Mouse (Mus musculus): ENCODE data around the gene Cnot11. TPM values are rescaled to one million over a fixed set of nuclear protein-coding genes. Genes with fewer than 3 reads are reported as not detected.

Gene Cnot11
- total RNA-seq, 4 experiments from 2014 or later = 20.6 to 25.8 (median 22.9) TPM

- DNase-seq = peak; percentile 96
Measured at GRCm38 (mm10) chr1:39535515-39536311, 921 bp downstream of the Cnot11 start.

DNA sequence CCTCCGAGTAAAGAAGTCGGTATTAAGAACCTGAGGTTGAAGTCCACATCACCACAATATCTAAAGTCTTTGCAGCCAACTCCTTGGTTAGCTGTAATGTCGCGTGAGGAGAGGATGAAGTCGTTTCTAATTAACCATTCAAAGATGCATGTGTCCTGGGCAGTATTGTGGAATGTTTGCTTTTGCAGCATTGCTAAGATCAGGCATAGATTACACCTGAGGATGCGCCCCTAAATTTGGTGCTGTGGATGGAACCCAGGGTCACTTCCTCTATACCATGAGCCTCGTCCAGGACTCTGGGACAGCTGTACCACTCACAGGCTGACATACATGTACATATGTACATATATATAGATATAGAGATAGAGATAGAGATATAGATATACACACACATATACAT is 1.9 kb downstream of the Cnot11 start:
- DNase-seq = no peak

GRCm38 (mm10) chr1:39537631-39538380 is 3.0 kb downstream of the Cnot11 start:
- peak; percentile 19 for DNase-seq

DNA sequence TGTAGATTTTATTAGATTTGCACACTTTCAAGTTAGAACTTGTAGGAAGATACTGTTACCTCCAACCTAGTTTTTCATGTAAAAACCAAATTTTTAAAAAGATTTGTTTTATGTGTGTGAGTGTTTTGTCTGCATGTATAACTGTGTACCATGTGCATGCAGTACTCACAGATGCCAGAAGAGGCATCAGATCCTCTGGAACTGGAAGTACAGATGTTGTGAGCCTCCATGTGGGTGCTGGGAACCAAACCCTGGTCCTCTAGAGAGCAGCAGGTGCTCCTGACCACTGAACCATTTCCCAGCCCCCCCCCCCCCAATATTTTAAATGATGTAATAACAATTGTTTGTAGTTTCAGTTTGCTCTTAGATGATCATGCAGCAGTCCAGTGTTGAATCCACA is 5.8 kb downstream of the Cnot11 start:
- DNase-seq = no peak

DNA sequence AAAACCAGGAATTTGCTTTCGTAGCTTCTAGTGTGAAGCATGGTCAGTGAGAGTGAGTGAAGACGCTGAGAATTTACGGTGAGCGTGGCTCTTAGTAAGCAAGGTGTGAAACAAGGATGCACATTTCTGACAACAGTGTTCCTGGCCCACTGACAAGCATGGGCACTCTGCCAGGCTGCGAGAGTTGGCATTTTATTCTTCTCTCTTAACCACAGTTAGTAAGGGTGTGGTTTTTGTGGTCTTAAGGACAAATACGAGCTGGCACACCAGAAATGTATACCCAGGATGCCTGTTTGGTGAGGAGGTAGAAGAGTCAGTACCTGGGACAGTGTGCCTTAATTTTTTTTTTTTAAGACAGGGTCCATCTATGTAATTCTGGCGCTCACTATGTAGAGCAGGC is 10.8 kb downstream of the Cnot11 start:
- no peak for DNase-seq

DNA sequence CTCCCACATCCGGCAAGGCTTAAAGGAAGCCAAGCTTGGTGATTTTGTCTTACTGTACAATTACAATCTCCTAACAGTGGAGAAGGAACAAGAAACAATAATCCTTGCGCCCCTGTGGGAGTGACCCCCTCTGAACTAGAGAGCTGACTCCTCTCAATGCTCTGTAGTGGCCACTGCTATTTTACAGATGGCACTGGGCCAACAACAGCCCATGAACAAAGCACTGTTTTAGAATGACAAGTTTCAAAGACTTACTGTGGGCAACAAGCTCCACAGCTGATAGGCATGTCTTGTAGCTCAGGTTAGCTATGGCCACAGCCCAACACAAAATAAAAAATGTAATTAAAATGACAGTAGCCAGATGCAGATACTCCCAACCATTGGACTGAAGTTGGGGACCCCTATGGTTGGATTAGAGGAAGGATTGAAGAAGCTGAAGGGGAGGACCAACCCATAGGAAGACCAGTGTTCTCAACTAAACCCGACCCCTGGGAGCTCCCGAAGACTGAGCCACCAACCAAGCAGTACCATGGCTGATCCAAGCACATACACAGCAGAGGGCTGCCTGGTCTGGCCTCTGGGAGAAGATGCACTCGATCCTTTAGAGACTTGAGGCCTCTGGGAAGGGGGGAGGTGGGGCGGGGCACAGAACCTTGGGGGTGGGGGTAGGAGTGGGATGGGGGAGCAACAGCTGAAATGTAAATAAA is 11.5 kb downstream of the Cnot11 start:
- no peak for DNase-seq

DNA sequence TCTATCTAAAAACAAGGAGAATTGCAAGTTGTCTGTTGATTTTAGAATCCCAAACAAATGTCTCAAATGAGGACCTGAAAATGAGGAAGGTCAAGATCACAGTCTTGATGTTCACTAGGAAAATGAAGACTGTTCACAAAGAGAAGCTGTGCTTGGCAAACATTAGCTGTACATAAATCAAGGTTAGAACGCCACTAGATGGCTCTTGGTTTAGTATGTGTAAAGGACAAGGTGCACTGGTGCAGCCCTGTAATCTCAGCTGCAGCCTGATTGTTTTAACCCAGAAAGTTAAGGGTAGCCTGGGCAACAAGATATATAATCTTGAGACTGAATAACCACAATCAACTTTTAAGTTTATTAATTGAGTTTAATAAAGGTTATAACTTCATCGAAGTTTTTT is 12.4 kb downstream of the Cnot11 start:
- no peak for DNase-seq

- DNase-seq = no peak
Measured at GRCm38 (mm10) chr1:39549831-39550230, 15.0 kb downstream of the Cnot11 start.

GRCm38 (mm10) chr1:39555556-39556415 is 21.0 kb downstream of the Cnot11 start:
- no peak for DNase-seq

DNA sequence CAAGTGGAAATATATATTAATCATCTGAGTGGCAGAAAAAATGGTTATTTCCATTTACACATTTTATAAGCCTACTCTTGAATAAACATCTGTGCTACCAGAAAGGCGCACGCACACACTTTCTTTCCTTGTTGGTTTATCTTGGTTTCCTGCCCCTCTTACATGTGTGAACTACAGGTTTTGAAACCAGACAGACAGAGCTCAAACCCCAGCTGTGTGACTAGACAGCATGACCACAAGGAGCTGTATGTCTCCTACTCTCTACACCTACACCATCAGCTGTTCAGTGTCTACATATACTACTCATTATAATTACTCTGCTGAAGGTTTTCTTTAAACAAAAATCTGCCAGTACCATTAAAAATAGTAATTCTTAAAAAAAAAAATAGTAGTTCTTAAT is 24.2 kb downstream of the Cnot11 start:
- DNase-seq = no peak

- no peak for DNase-seq
Measured at GRCm38 (mm10) chr1:39561920-39562319, 27.1 kb downstream of the Cnot11 start.

DNA sequence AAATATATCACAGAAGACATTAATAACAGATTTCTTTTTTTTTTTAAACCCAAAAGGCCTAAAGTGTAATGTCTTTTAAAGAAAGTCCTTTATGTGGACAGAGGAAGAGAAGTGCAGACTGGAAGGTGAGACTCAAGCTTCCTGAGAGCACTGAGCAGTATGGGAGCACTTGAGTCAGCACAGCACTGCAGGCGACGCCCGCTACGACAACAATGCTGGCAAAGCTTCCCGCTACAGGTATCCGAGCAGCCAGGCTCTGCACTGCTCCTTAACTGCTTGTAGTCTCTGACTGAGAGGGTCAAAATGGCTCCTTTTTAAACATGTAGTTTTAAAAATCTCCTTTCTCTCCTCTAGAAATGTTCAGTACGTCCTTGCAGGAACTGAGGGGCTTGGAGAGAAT is 28.4 kb downstream of the Cnot11 start:
- no peak for DNase-seq

DNA sequence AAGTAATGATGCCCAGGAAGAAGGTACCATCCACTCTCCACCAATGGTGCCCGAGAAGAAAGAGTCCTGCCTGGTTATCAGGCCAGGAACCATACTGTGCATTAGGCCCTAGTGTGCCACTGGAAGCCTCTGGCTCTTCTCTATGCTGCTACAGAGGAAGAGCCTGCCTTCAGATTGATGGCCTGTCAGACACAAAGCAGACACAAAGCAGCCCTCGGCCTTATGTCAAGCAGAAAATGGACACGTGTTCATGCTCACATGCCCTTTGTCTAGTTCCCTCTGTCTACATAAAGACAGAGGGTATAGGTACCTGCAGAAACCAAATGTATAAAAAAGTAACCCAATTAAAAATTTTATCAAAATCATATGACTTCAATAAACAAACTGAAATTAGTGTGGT is 29.8 kb downstream of the Cnot11 start:
- DNase-seq = no peak

GRCm38 (mm10) chr1:39568079-39568478 is 33.3 kb downstream of the Cnot11 start:
- DNase-seq = no peak

GRCm38 (mm10) chr1:39571653-39572052 is 36.9 kb downstream of the Cnot11 start:
- no peak for DNase-seq

GRCm38 (mm10) chr1:39573890-39574289 is 39.1 kb downstream of the Cnot11 start:
- no peak for DNase-seq

DNA sequence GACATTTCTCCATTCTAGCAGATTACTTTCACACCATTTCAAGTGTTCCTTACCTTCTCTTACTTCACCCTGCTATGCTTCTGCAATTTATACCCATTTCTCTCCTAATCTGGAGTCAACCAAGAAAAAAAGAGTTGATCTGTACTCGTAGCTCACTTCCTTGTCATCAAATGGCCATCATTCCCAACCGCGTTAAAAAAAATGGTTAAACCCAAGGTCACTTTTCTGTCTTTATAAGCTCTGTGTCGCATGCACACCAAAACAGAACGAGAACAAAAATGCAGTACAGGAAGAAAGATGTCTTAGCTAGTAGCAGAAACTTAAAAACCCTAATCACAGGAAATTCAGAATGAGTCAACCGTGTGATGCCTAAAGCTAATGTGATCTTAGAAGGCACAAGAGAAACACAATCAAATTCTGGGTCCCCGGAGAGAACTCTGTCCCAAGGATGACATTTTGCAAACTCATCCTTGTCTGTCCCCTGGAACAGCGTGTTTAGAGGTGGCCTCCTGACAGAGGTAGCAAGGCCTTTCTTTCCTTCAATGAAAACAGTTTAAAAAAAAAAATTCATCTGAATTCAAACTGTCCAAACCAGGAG is 41.1 kb downstream of the Cnot11 start:
- no peak for DNase-seq

DNA sequence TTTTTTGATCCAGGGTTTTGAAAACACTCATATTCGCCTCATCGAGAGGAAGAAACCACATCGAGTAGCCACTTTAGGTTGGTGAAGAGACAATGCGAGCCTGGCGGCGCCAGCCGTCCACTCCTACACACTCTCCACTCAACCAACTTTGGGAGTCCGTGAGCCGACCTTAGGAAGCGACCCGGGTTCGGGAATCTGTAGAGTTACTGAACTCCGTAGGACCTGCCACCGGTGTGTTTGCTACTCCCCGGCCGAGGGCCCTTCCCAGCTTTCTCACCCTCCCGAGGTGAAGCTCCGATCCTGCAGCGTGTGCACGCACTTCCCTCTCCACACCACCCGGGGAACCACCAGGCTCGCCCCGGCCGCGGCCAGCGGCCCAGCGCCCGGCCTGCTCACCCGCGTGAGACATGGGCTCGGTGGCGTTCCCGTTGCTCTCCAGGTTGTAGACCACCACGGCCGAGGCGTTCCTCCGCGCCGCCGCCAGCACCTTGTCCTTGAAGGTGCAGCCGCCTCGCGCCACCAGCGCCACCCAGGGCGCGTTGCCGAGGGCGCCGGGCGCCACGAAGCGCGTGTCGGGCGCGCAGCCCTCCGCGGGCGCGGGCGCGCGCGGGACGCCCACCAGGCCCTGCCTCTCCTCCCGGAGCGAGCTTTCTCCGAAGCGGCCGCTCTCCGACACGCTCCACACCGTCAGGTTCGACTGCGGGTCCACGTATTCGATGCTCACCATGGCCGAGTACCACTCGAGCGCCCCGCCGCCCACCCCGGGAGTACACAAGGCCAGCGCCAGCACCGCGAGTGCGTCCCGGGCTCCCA is 41.8 kb downstream of the Cnot11 start:
- DNase-seq = peak; percentile 41

DNA sequence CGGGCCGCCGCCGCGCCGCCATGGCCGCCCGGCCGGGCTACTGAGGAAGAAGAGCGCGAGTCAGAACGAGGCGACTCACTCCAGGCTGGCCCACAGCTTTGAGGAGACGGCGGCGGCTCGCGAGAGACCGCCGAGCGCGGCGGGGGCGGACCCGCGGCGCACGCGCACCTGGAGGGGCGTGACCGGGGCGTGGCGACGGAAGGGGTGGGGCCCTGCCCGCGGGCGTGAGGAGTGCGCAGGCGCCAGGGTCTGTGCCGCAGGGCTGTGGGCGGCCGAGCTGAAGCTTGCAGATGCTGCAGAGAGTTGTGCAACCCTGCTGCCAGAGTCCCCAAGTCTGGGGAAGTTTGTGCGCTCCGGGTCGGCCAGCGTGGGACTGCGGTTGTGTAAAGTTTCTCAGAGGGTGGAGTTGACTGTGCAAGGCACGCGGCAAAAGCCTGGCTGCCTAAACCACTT is 42.5 kb downstream of the Cnot11 start, which contains the start of gene Rnf149:
TSS of gene Rnf149 (minus strand) at position 153 of the 453 bp plus-strand sequence.
- DNase-seq = peak; percentile 94

GRCm38 (mm10) chr1:39578446-39578845 is 43.7 kb downstream of the Cnot11 start:
- no peak for DNase-seq

DNA sequence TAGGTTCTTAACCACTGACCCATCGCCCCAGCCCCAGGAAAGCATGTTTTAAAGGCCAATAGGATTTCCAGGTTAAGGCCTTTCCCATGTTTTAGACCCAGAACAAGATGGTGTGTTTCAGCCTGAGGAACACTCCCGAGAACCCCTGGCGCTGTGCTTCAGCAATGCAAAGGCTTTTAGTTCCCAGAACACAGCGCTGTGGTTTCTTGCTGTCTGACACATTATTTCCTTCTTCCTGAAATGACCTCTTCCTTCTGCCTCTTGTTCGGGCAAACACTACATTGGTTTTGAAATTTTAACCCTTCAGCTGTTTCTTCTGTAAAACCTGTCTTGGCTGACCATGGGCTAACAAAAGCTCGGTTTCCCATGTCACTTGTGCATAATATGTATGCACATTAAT is 44.3 kb downstream of the Cnot11 start:
- DNase-seq = no peak

Data from adrenal gland, adult 8-10 months (tissue).